Mouse (Mus musculus): ENCODE results near the gene Phf11c. TPM values are rescaled to one million over a fixed set of nuclear protein-coding genes. Genes with fewer than 3 reads are reported as not detected.

Gene Phf11c
- polyA plus RNA-seq (2017; shearing (Covaris generic)), result 20.5 TPM

GRCm38 (mm10) chr14:59395281-59395680 lies at the start of gene Phf11c:
Phf11c (minus strand) TSS chr14:59395381.

GRCm38 (mm10) chr14:59440558-59441471 lies 45.6 kb upstream of the Phf11c start, which contains the start of the genes Setdb2 and Cab39l:
Setdb2 (minus strand) TSS chr14:59440884.
Cab39l (plus strand) TSS chr14:59440972.

GRCm38 (mm10) chr14:59365244-59365644 lies 29.9 kb downstream of the Phf11c start, which contains the start of gene Phf11d:
Phf11d (minus strand) TSS chr14:59365470.

GRCm38 (mm10) chr14:59341189-59341588 lies 54.0 kb downstream of the Phf11c start, which contains the start of gene Phf11b:
Phf11b (minus strand) TSS chr14:59341351.

Other genes with a start within 250 kb of the Phf11c start
- not detected for gene Gm5142, start 216.6 kb downstream of the Phf11c start, polyA plus RNA-seq (2017; shearing (Covaris generic))
- gene Rcbtb1, start 194.2 kb downstream of the Phf11c start, polyA plus RNA-seq (2017; shearing (Covaris generic)), result 26.2 TPM
- gene Gm6904, start 135.2 kb downstream of the Phf11c start, polyA plus RNA-seq (2017; shearing (Covaris generic)), result 11.1 TPM
- gene Phf11a, start 97.9 kb downstream of the Phf11c start, polyA plus RNA-seq (2017; shearing (Covaris generic)), result 39.7 TPM
- gene Phf11b, start 54.0 kb downstream of the Phf11c start, polyA plus RNA-seq (2017; shearing (Covaris generic)), result 196 TPM
- gene Phf11d, start 29.9 kb downstream of the Phf11c start, polyA plus RNA-seq (2017; shearing (Covaris generic)), result 15.3 TPM
- gene Setdb2, start 45.5 kb upstream of the Phf11c start, polyA plus RNA-seq (2017; shearing (Covaris generic)), result 21.4 TPM
- gene Cab39l, start 45.6 kb upstream of the Phf11c start, polyA plus RNA-seq (2017; shearing (Covaris generic)), result 68.5 TPM
- 40.9 TPM for gene Cdadc1, start 202.6 kb upstream of the Phf11c start, polyA plus RNA-seq (2017; shearing (Covaris generic))
- gene Shisa2, start 229.9 kb upstream of the Phf11c start, polyA plus RNA-seq (2017; shearing (Covaris generic)), result not detected

Measured in inflammation-experienced regulatory T-cells, adult 16 weeks (primary cell).